Mouse (Mus musculus) megakaryocyte progenitor cell, adult 5-6 weeks (primary cell): Measurements from ENCODE around the gene Atpif1. TPM values are rescaled to one million over a fixed set of nuclear protein-coding genes. Genes with fewer than 3 reads are reported as not detected.
"Not testable (repeated sequence)": the region's sequence is repeated elsewhere in the genome, so short reads cannot be mapped to it uniquely, and the experiment has no call there.

ENCODE experiments used
- ATAC-seq: replicated peaks from 2 replicates; pipeline ENCODE4 v1.8.0; 2016; ENCODE audit warnings: mild to moderate bottlenecking, moderate TSS enrichment, inconsistent platforms; ENCODE audit not compliant: poor library complexity
- total RNA-seq, 2 experiments: library from RNA; stranded (forward) in 1 of 2; stranded (reverse) in 1 of 2; fragments of 157-497, 149-512 nt in 1 of 2; fragments of 200-1000 nt in 1 of 2; gene quantifications; 2 replicates each; pipeline versions ENCODE4 v1.2.3 to v1.2.4; 2015 to 2017

Atpif1 gene
- total RNA-seq, 2 experiments from 2014 or later: 715 to 1,407 TPM

GRCm38 (mm10) chr4:132492178-132493060 lies 41.0 kb downstream of the Atpif1 start:
- no peak for ATAC-seq

GRCm38 (mm10) chr4:132491748-132492147 lies 41.7 kb downstream of the Atpif1 start:
- no peak for ATAC-seq

- ATAC-seq: no peak
Observed at GRCm38 (mm10) chr4:132491057-132491456, 42.4 kb downstream of the Atpif1 start.

- ATAC-seq: peak; percentile 45
Observed at GRCm38 (mm10) chr4:132490273-132491010, 43.0 kb downstream of the Atpif1 start.

GRCm38 (mm10) chr4:132488976-132489375 lies 44.5 kb downstream of the Atpif1 start:
- no peak for ATAC-seq

- ATAC-seq: no peak
Observed at GRCm38 (mm10) chr4:132488521-132488920, 44.9 kb downstream of the Atpif1 start.

- no peak for ATAC-seq
Observed at GRCm38 (mm10) chr4:132484820-132485219, 48.6 kb downstream of the Atpif1 start.

- no peak for ATAC-seq
Observed at GRCm38 (mm10) chr4:132484231-132484630, 49.2 kb downstream of the Atpif1 start.

- no peak for ATAC-seq
Observed at GRCm38 (mm10) chr4:132482956-132483608, 50.4 kb downstream of the Atpif1 start.

GRCm38 (mm10) chr4:132482104-132482503 lies 51.4 kb downstream of the Atpif1 start:
- not testable (repeated sequence) for ATAC-seq

Other genes starting within 250 kb of the Atpif1 start
- gene Rab42, start 230.3 kb downstream of the Atpif1 start, total RNA-seq (2015): not detected in 2 replicates
- gene Rab42, start 230.3 kb downstream of the Atpif1 start, total RNA-seq (2017): 1.0 and 1.3 TPM in 2 replicates
- 32.2 and 45.6 TPM in 2 replicates for gene Trnau1ap, start 204.1 kb downstream of the Atpif1 start, total RNA-seq (2015)
- 34.4 and 43.4 TPM in 2 replicates for gene Trnau1ap, start 204.1 kb downstream of the Atpif1 start, total RNA-seq (2017)
- 24.2 and 26.8 TPM in 2 replicates for gene Rcc1, start 180.1 kb downstream of the Atpif1 start, total RNA-seq (2015)
- gene Rcc1, start 180.1 kb downstream of the Atpif1 start, total RNA-seq (2017): 44.1 and 46.9 TPM in 2 replicates
- gene Phactr4, start 111.2 kb downstream of the Atpif1 start, total RNA-seq (2015): 28.4 and 34.7 TPM in 2 replicates
- gene Phactr4, start 111.2 kb downstream of the Atpif1 start, total RNA-seq (2017): 8.9 and 10.1 TPM in 2 replicates
- gene Med18, start 69.7 kb downstream of the Atpif1 start, total RNA-seq (2015): 11.1 and 18.4 TPM in 2 replicates
- 10.9 and 16.9 TPM in 2 replicates for gene Med18, start 69.7 kb downstream of the Atpif1 start, total RNA-seq (2017)
- 2.4 and 3.4 TPM in 2 replicates for gene Sesn2, start 23.2 kb downstream of the Atpif1 start, total RNA-seq (2015)
- gene Sesn2, start 23.2 kb downstream of the Atpif1 start, total RNA-seq (2017): 2.6 and 3.0 TPM in 2 replicates
- 134 and 147 TPM in 2 replicates for gene Dnajc8, start 1.9 kb upstream of the Atpif1 start, total RNA-seq (2015)
- 416 and 463 TPM in 2 replicates for gene Dnajc8, start 1.9 kb upstream of the Atpif1 start, total RNA-seq (2017)
- 1.1 and 1.3 TPM in 2 replicates for gene Ptafr, start 30.4 kb upstream of the Atpif1 start, total RNA-seq (2015)
- gene Ptafr, start 30.4 kb upstream of the Atpif1 start, total RNA-seq (2017): 2.5 and 2.9 TPM in 2 replicates
- 55.0 and 58.2 TPM in 2 replicates for gene Eya3, start 105.3 kb upstream of the Atpif1 start, total RNA-seq (2015)
- gene Eya3, start 105.3 kb upstream of the Atpif1 start, total RNA-seq (2017): 26.7 and 28.7 TPM in 2 replicates
- gene Xkr8, start 198.9 kb upstream of the Atpif1 start, total RNA-seq (2015): 2.6 and 3.9 TPM in 2 replicates
- 3.4 and 4.8 TPM in 2 replicates for gene Xkr8, start 198.9 kb upstream of the Atpif1 start, total RNA-seq (2017)
- gene Smpdl3b, start 223.6 kb upstream of the Atpif1 start, total RNA-seq (2015): 0.07 TPM in 1 of 2 replicates, not detected in the other
- 0.33 TPM in 1 of 2 replicates, not detected in the other for gene Smpdl3b, start 223.6 kb upstream of the Atpif1 start, total RNA-seq (2017)
- 62.3 and 65.5 TPM in 2 replicates for gene Rpa2, start 234.7 kb upstream of the Atpif1 start, total RNA-seq (2015)
- 56.2 and 68.4 TPM in 2 replicates for gene Rpa2, start 234.7 kb upstream of the Atpif1 start, total RNA-seq (2017)